Mouse (Mus musculus) forelimb bud, embryonic 11.5 days (tissue): ENCODE data around the gene Sh2d2a.
"Not testable (repeated sequence)": the region's sequence is repeated elsewhere in the genome, so short reads cannot be mapped to it uniquely, and the experiment has no call there.

Source experiments
- DNase-seq: peaks from one replicate; pipeline ENCODE4 v3.0.0-alpha.2; 2012; ENCODE audit warnings: low read depth, low spot score

Gene Sh2d2a

GRCm38 (mm10) chr3:87855936-87856335 is 9.4 kb downstream of the Sh2d2a start:
- DNase-seq, result no peak

GRCm38 (mm10) chr3:87857666-87858065 is 11.1 kb downstream of the Sh2d2a start:
- no peak for DNase-seq

GRCm38 (mm10) chr3:87859813-87860212 is 13.3 kb downstream of the Sh2d2a start:
- DNase-seq, result peak; percentile 62

GRCm38 (mm10) chr3:87864111-87864510 is 17.6 kb downstream of the Sh2d2a start:
- DNase-seq, result not testable (repeated sequence)

- DNase-seq, result no peak
Measured at GRCm38 (mm10) chr3:87877730-87878129, 31.2 kb downstream of the Sh2d2a start.

- DNase-seq, result no peak
Measured at GRCm38 (mm10) chr3:87884291-87884690, 37.7 kb downstream of the Sh2d2a start.

- peak; percentile 38 for DNase-seq
Measured at GRCm38 (mm10) chr3:87884708-87885251, 38.2 kb downstream of the Sh2d2a start.

- DNase-seq, result peak; percentile 99
Measured at GRCm38 (mm10) chr3:87885281-87886003, 38.9 kb downstream of the Sh2d2a start, which contains the start of gene Prcc. Gene Prcc (minus strand): TSS chr3:87885608.

- no peak for DNase-seq
Measured at GRCm38 (mm10) chr3:87886004-87886365, 39.4 kb downstream of the Sh2d2a start.

GRCm38 (mm10) chr3:87886416-87886815 is 39.9 kb downstream of the Sh2d2a start:
- no peak for DNase-seq

- not testable (repeated sequence) for DNase-seq
Measured at GRCm38 (mm10) chr3:87887400-87887799, 40.8 kb downstream of the Sh2d2a start.

GRCm38 (mm10) chr3:87891481-87891880 is 44.9 kb downstream of the Sh2d2a start:
- DNase-seq, result no peak

- DNase-seq, result no peak
Measured at GRCm38 (mm10) chr3:87893367-87893905, 46.9 kb downstream of the Sh2d2a start.

GRCm38 (mm10) chr3:87899266-87899665 is 52.7 kb downstream of the Sh2d2a start:
- no peak for DNase-seq

GRCm38 (mm10) chr3:87899776-87900175 is 53.2 kb downstream of the Sh2d2a start:
- DNase-seq, result no peak

GRCm38 (mm10) chr3:87901036-87901624 is 54.6 kb downstream of the Sh2d2a start:
- no peak for DNase-seq

- DNase-seq, result not testable (repeated sequence)
Measured at GRCm38 (mm10) chr3:87901959-87902358, 55.4 kb downstream of the Sh2d2a start.

GRCm38 (mm10) chr3:87903821-87904220 is 57.3 kb downstream of the Sh2d2a start:
- peak; percentile 31 for DNase-seq
